Mouse (Mus musculus) lung, adult 2 months (tissue): Measurements from ENCODE around the gene Nudt6. TPM values are rescaled to one million over a fixed set of nuclear protein-coding genes. Genes with fewer than 3 reads are reported as not detected.
A peak's percentile ranks its signal among the peaks of the same experiment; 100 is the strongest.

ENCODE experiments used
- DNase-seq: peaks from one replicate; pipeline ENCODE4 v3.0.0; 2022
- H3K4me1 ChIP-seq: fragments of 200-500 bp; 2 replicates; pipeline ENCODE4 v1.6.1; 2011; ENCODE audit warnings: low read length; ENCODE audit not compliant: control insufficient read depth, insufficient read depth
- H3K4me3 ChIP-seq: fragments of 200-500 bp; replicated peaks from 2 replicates; pipeline ENCODE3; 2011; ENCODE audit warnings: low read depth, mild to moderate bottlenecking, control low read depth, low read length; ENCODE audit errors: extremely low read depth
- CTCF ChIP-seq: fragments of 200-500 bp; IDR thresholded peaks from 2 replicates; pipeline ENCODE4 v1.5.1; 2011; ENCODE audit warnings: mild to moderate bottlenecking, low read length, control low read depth; ENCODE audit not compliant: insufficient read depth
- POLR2A ChIP-seq: fragments of 200-500 bp; IDR thresholded peaks from 2 replicates; pipeline ENCODE4 v1.6.1; 2011; ENCODE audit warnings: low read depth, mild to moderate bottlenecking, control low read depth, low read length, borderline replicate concordance; ENCODE audit errors: extremely low read depth
- WGBS: fragments of 180-500 bp; shearing (Covaris S2); methylation state at CpG from one replicate; pipeline ENCODE4 v1.1.7; 2018; 5-methylcytosine and 5-hydroxymethylcytosine counted together
- polyA plus RNA-seq: library from polyadenylated mRNA; depleted of rRNA; stranded (reverse); fragments of >200 nt; gene quantifications from 2 replicates; pipeline ENCODE4 v1.2.3, GENCODE M21; 2012

The Nudt6 gene
- polyA plus RNA-seq, 1 experiment: 11.1 TPM

- TF ChIP-seq POLR2A: no peak
- TF ChIP-seq CTCF: no peak
- 87% methylated on average over 5 of the region's 5 CpGs for WGBS
- DNase-seq: no peak
- Histone ChIP-seq H3K4me1 (no peaks in the 10 kb centered on the region), H3K4me3 (no peak overlapping the region)
These were observed 22.9 kb downstream of the Nudt6 start for GRCm38 (mm10) chr3:37396930-37397608.

GRCm38 (mm10) chr3:37387310-37387709 lies 32.7 kb downstream of the Nudt6 start:
- 88% methylated on average over 6 of the region's 6 CpGs for WGBS
- no peak overlapping the region for H3K4me3 ChIP-seq
- no peaks in the 10 kb centered on the region for H3K4me1 ChIP-seq
- DNase-seq: no peak
- no peak for TF ChIP-seq CTCF
- TF ChIP-seq POLR2A: no peak

GRCm38 (mm10) chr3:37383096-37383765 lies 36.8 kb downstream of the Nudt6 start:
- 59% methylated on average over 6 of the region's 6 CpGs for WGBS
- peaks cover 11% of the 10 kb centered on the region for H3K4me1 ChIP-seq
- H3K4me3 ChIP-seq: no peak overlapping the region
- TF ChIP-seq CTCF (no peak), POLR2A (no peak)
- no peak for DNase-seq

GRCm38 (mm10) chr3:37381457-37381856 lies 38.6 kb downstream of the Nudt6 start:
- WGBS: 52% methylated on average over 6 of the region's 6 CpGs
- TF ChIP-seq POLR2A (no peak), CTCF (no peak)
- DNase-seq: no peak
- H3K4me1 ChIP-seq: peaks cover 11% of the 10 kb centered on the region
- H3K4me3 ChIP-seq: no peak overlapping the region

- Histone ChIP-seq H3K4me3 (no peak overlapping the region), H3K4me1 (peaks cover 11% of the 10 kb centered on the region)
- 47% methylated on average over 18 of the region's 18 CpGs for WGBS
- peak; percentile 40 for DNase-seq
- TF ChIP-seq CTCF: no peak
- no peak for TF ChIP-seq POLR2A
These were observed 39.8 kb downstream of the Nudt6 start for GRCm38 (mm10) chr3:37379930-37380881.

- H3K4me3 ChIP-seq: no peak overlapping the region
- DNase-seq: no peak
- peaks cover 11% of the 10 kb centered on the region for H3K4me1 ChIP-seq
- WGBS: 75% methylated on average over 14 of the region's 14 CpGs
- TF ChIP-seq CTCF (no peak), POLR2A (no peak)
These were observed 40.8 kb downstream of the Nudt6 start for GRCm38 (mm10) chr3:37379201-37379600.

- Histone ChIP-seq H3K4me1 (peaks cover 11% of the 10 kb centered on the region), H3K4me3 (no peak overlapping the region)
- peak; percentile 26 for DNase-seq
- TF ChIP-seq POLR2A: no peak
- TF ChIP-seq CTCF: no peak
- 61% methylated on average over 6 of the region's 6 CpGs for WGBS
These were observed 41.6 kb downstream of the Nudt6 start for GRCm38 (mm10) chr3:37378412-37378811.

GRCm38 (mm10) chr3:37377926-37378325 lies 42.1 kb downstream of the Nudt6 start:
- TF ChIP-seq CTCF: no peak
- TF ChIP-seq POLR2A: no peak
- Histone ChIP-seq H3K4me3 (no peak overlapping the region), H3K4me1 (peaks cover 11% of the 10 kb centered on the region)
- no peak for DNase-seq
- 63% methylated on average over 6 of the region's 6 CpGs for WGBS

- no peak for DNase-seq
- 76% methylated on average over 11 of the region's 11 CpGs for WGBS
- no peaks in the 10 kb centered on the region for H3K4me1 ChIP-seq
- no peak overlapping the region for H3K4me3 ChIP-seq
- TF ChIP-seq POLR2A: no peak
- TF ChIP-seq CTCF: no peak
These were observed 46.3 kb downstream of the Nudt6 start for GRCm38 (mm10) chr3:37373712-37374111.
